Mouse (Mus musculus): ENCODE data around the gene Pigs. TPM values are rescaled to one million over a fixed set of nuclear protein-coding genes. Genes with fewer than 3 reads are reported as not detected.

Gene Pigs
- polyA plus RNA-seq, 1 experiment from 2014 or later: 83.9 TPM

- Histone ChIP-seq H3K4me3 (no peak overlapping the region), H3K27me3 (no peaks in the 10 kb centered on the region), H3K4me2 (no peak overlapping the region), H3K27ac (no peak overlapping the region), H3K4me1 (peaks cover 19% of the 10 kb centered on the region), H3K36me3 (peaks cover 73% of the 10 kb centered on the region), H3K9me3 (no peaks in the 10 kb centered on the region), H3K9ac (no peak overlapping the region)
- 83% methylated on average over 2 of the region's 2 CpGs for WGBS
- no peak for ATAC-seq (ENCODE audit: insufficient number of reproducible peaks, low FRiP score, low TSS enrichment, low read depth)
Measured at GRCm38 (mm10) chr11:78318411-78318810, 9.8 kb upstream of the Pigs start.

DNA sequence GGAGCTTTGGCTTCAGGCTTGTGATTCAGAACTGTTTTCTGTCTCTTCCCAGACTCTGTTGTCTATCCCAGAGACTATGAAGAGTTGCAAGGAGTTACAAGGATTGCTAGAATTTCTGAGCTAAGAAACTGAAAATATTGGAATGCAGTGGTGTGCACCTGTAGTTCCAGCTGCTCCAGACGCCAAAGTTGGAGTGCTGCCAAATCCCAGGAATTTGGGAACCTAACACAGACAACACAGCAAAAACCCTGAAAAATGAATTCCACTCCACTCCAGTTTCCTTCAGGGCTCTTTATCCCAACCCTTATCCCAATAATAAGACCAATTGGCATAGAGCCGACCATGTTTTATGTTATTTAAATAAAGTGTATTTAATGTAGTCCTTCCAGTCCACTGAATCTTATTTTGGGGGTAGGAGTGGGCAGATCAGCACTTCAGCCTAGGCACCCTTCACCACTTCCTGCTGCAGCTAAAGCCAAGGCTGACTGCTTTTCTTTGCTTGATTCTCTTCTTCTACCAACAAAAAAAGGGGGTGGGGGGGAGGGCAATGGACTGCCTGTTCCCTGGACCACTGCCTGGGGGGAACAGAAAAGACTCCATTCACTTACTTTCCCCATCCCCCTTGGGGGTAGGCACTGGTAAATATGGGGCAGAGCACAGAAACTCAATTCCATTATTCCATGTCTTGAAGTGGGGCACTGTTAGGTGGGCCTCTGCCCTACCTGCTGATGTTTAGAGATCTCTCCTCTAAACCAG, 6.0 kb upstream of the Pigs start:
- Histone ChIP-seq H3K27ac (peak overlapping the region; percentile 54), H3K4me1 (peaks cover 20% of the 10 kb centered on the region), H3K4me3 (0 out of 2 replicates have a peak overlapping the region, but pooled peaks have one; percentile 23), H3K9me3 (no peaks in the 10 kb centered on the region), H3K27me3 (no peaks in the 10 kb centered on the region), H3K36me3 (peaks cover 38% of the 10 kb centered on the region), H3K9ac (no peak overlapping the region), H3K4me2 (peak overlapping the region; percentile 40)
- ATAC-seq (ENCODE audit: insufficient number of reproducible peaks, low FRiP score, low TSS enrichment, low read depth): no peak
- WGBS: 31% methylated on average over 2 of the region's 2 CpGs

DNA sequence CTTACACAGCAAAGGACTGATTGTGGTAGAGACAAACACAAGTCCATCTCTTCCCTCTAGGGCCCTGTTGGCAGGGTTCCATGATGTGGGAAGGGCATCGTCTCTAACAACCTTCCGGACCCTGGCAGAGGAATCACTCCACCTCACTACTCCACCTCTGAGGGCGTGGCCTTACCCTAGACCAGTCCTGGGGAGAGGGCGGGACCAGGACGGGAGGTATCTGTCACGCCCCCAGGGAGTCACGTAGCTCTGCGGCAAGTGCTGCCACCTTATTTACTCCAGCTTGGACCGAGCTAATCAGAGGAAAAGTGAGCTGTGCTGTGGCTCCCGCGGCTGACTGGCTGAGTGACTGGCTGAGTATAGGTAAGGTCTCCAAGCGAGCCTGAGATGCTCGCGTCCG, 5.4 kb upstream of the Pigs start, which contains the start of gene Aldoc:
TSS of gene Aldoc (plus strand) at position 109 of the 400 bp plus-strand sequence.
- Histone ChIP-seq H3K27ac (peak within 1 kb of the TSS; percentile 54), H3K4me1 (peaks cover 20% of the 10 kb centered on the region), H3K4me3 (peak within 1 kb of the TSS; percentile 23), H3K27me3 (no peaks in the 10 kb centered on the region), H3K9ac (no peak within 1 kb of the TSS), H3K4me2 (peak within 1 kb of the TSS; percentile 40), H3K36me3 (peaks cover 32% of the 10 kb centered on the region), H3K9me3 (no peaks in the 10 kb centered on the region)
- 5% methylated on average over 15 of the region's 15 CpGs for WGBS
- ATAC-seq (ENCODE audit: insufficient number of reproducible peaks, low FRiP score, low TSS enrichment, low read depth): peak; percentile 75

GRCm38 (mm10) chr11:78324000-78324785, 4.0 kb upstream of the Pigs start:
- Histone ChIP-seq H3K27me3 (no peaks in the 10 kb centered on the region), H3K4me3 (no peak overlapping the region), H3K9ac (no peak overlapping the region), H3K27ac (no peak overlapping the region), H3K36me3 (peaks cover 20% of the 10 kb centered on the region), H3K9me3 (no peaks in the 10 kb centered on the region), H3K4me1 (peaks cover 26% of the 10 kb centered on the region), H3K4me2 (no peak overlapping the region)
- WGBS: 85% methylated on average over 15 of the region's 15 CpGs
- no peak for ATAC-seq (ENCODE audit: insufficient number of reproducible peaks, low FRiP score, low TSS enrichment, low read depth)

- Histone ChIP-seq H3K4me2 (no peak overlapping the region), H3K27ac (no peak overlapping the region), H3K27me3 (no peaks in the 10 kb centered on the region), H3K36me3 (peaks cover 16% of the 10 kb centered on the region), H3K9ac (no peak overlapping the region), H3K9me3 (no peaks in the 10 kb centered on the region), H3K4me3 (no peak overlapping the region), H3K4me1 (peaks cover 28% of the 10 kb centered on the region)
- ATAC-seq (ENCODE audit: insufficient number of reproducible peaks, low FRiP score, low TSS enrichment, low read depth): no peak
- 91% methylated on average over 12 of the region's 12 CpGs for WGBS
Measured at GRCm38 (mm10) chr11:78324965-78325364, 3.2 kb upstream of the Pigs start.

DNA sequence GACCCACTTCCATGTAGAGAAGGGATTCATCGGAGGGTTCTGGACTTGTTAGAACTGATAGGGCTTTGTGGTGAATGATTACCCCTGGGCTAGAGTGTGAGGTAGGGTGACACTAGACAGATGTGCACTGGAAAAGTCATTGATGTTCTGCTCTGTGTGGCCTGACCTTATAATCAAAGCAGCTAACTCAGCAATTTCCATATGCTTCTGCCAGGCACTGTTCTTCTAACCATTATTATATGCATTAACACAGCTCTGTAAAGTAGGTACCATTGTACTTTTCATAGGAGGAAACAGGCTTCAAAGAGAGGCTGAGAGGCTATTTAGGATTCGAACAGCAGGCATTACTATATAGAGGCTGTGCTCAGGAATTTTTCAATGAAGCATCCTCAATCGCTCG, 1.0 kb upstream of the Pigs start:
- no peak overlapping the region for H3K9ac ChIP-seq
- no peaks in the 10 kb centered on the region for H3K36me3 ChIP-seq
- H3K4me2 ChIP-seq: no peak overlapping the region
- H3K27me3 ChIP-seq: no peaks in the 10 kb centered on the region
- 90% methylated on average over 4 of the region's 4 CpGs for WGBS
- no peak overlapping the region for H3K27ac ChIP-seq
- no peak overlapping the region for H3K4me3 ChIP-seq
- H3K9me3 ChIP-seq: no peaks in the 10 kb centered on the region
- no peak for ATAC-seq (ENCODE audit: insufficient number of reproducible peaks, low FRiP score, low TSS enrichment, low read depth)
- H3K4me1 ChIP-seq: peaks cover 21% of the 10 kb centered on the region

DNA sequence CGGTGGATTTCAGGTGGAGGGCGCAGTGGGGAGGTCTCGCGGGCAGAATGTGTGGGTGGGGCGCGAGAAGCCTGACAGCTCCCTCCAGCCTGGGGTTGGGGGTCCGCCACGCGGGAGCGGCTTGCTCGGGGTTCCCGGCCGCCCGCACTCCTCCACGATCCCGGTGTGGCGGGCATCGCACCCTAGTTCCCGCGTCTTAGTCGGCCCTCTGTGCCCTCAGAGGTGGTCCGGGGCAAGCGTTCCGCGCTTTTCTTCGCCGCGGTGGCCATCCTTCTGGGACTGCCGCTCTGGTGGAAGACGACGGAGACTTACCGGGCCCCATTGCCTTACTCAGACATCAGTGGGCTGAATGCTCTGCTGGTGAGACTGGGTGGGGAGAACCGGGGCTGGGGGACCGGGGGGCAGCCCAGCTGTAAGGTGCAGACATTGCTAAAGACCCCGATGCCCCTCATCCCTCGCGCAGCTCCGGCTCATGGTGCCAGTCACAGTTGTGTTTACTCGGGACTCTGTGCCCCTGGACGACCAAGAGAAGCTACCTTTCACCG, 369 bp downstream of the Pigs start:
- peak overlapping the region; percentile 78 for H3K4me2 ChIP-seq
- H3K4me3 ChIP-seq: peak overlapping the region; percentile 89
- no peaks in the 10 kb centered on the region for H3K27me3 ChIP-seq
- H3K9me3 ChIP-seq: no peaks in the 10 kb centered on the region
- 0 out of 2 replicates have a peak overlapping the region, but pooled peaks have one; percentile 33 for H3K27ac ChIP-seq
- ATAC-seq (ENCODE audit: insufficient number of reproducible peaks, low FRiP score, low TSS enrichment, low read depth): peak; percentile 41
- H3K9ac ChIP-seq: peak overlapping the region; percentile 77
- peaks cover 12% of the 10 kb centered on the region for H3K36me3 ChIP-seq
- WGBS: under 1% methylated on average over 39 of the region's 41 CpGs
- peaks cover 8% of the 10 kb centered on the region; the same call in 1 of the 2 replicates for H3K4me1 ChIP-seq

GRCm38 (mm10) chr11:78332676-78333075, 4.5 kb downstream of the Pigs start:
- no peaks in the 10 kb centered on the region for H3K27me3 ChIP-seq
- H3K9ac ChIP-seq: no peak overlapping the region
- no peaks in the 10 kb centered on the region for H3K9me3 ChIP-seq
- no peak overlapping the region for H3K4me3 ChIP-seq
- ATAC-seq (ENCODE audit: insufficient number of reproducible peaks, low FRiP score, low TSS enrichment, low read depth): no peak
- no peak overlapping the region for H3K27ac ChIP-seq
- peaks cover 8% of the 10 kb centered on the region; the same call in 1 of the 2 replicates for H3K4me1 ChIP-seq
- 94% methylated on average over 12 of the region's 12 CpGs for WGBS
- no peak overlapping the region for H3K4me2 ChIP-seq
- peaks cover 45% of the 10 kb centered on the region for H3K36me3 ChIP-seq

GRCm38 (mm10) chr11:78333992-78334391, 5.8 kb downstream of the Pigs start:
- Histone ChIP-seq H3K4me3 (no peak overlapping the region), H3K9ac (no peak overlapping the region), H3K27ac (no peak overlapping the region), H3K4me1 (peaks cover 4% of the 10 kb centered on the region; the same call in 1 of the 2 replicates), H3K36me3 (peaks cover 49% of the 10 kb centered on the region), H3K4me2 (no peak overlapping the region), H3K9me3 (no peaks in the 10 kb centered on the region), H3K27me3 (no peaks in the 10 kb centered on the region)
- 87% methylated on average over 5 of the region's 5 CpGs for WGBS
- no peak for ATAC-seq (ENCODE audit: insufficient number of reproducible peaks, low FRiP score, low TSS enrichment, low read depth)

DNA sequence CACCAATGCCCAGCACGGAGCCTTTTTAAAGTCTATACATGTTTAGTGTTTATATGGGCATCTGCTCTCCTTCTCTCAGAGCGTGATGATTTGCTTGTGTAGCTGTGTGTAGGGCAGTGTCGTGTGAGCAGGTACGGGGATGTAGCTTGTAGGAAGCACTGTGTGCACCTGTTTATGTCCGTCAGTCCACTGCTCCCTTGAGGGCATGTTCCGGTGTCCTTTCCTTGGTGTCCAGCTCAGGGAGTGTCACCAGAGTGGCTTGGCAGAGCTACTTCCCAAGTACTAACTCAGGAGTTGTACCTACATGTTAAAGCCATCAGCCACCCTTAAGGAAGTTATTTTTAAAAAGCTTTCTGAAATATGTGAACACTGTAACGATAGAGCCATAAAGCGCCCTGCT, 8.8 kb downstream of the Pigs start:
- peaks cover 77% of the 10 kb centered on the region for H3K36me3 ChIP-seq
- H3K4me2 ChIP-seq: no peak overlapping the region
- H3K4me3 ChIP-seq: no peak overlapping the region
- no peaks in the 10 kb centered on the region for H3K27me3 ChIP-seq
- no peak overlapping the region for H3K27ac ChIP-seq
- H3K4me1 ChIP-seq: no peaks in the 10 kb centered on the region
- no peak for ATAC-seq (ENCODE audit: insufficient number of reproducible peaks, low FRiP score, low TSS enrichment, low read depth)
- 94% methylated on average over 8 of the region's 8 CpGs for WGBS
- no peak overlapping the region for H3K9ac ChIP-seq
- H3K9me3 ChIP-seq: no peaks in the 10 kb centered on the region

DNA sequence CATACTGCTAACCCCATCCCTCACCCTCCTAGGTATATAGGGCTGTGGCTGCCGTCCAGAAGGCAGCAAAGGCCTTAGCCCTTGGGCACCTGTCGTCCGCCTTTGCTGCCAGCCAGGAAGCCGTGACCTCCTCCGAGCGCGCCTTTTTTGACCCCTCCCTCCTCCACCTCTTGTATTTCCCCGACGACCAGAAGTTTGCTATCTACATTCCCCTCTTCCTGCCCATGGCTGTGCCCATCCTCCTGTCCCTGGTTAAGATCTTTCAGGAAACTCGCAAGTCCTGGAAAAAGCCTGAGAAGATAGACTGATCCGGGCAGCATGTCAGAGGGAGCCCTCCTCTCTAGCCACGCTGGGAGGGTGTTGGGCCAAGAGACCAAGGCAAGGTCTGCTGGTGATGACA, 13.5 kb downstream of the Pigs start:
- H3K27me3 ChIP-seq: no peaks in the 10 kb centered on the region
- no peak overlapping the region for H3K9ac ChIP-seq
- H3K4me2 ChIP-seq: no peak overlapping the region
- no peak overlapping the region for H3K4me3 ChIP-seq
- no peaks in the 10 kb centered on the region for H3K9me3 ChIP-seq
- ATAC-seq (ENCODE audit: insufficient number of reproducible peaks, low FRiP score, low TSS enrichment, low read depth): no peak
- H3K4me1 ChIP-seq: peaks cover 31% of the 10 kb centered on the region
- peaks cover 39% of the 10 kb centered on the region for H3K36me3 ChIP-seq
- WGBS: 80% methylated on average over 12 of the region's 12 CpGs
- no peak overlapping the region for H3K27ac ChIP-seq

All from limb, embryonic 15.5 days (tissue).